Mouse (Mus musculus) erythroblast, embryonic 14.5 days (primary cell): Measurements from ENCODE around the gene Dcps.

Experiments used
- GATA1 ChIP-seq: IDR thresholded peaks from 2 replicates; pipeline ENCODE4 v1.6.1; 2012; ENCODE audit warnings: low read length, inconsistent platforms, mixed read lengths
- TAL1 ChIP-seq: IDR thresholded peaks from 3 replicates; pipeline ENCODE4 v1.6.1; 2012; ENCODE audit warnings: low read length, inconsistent platforms, mixed read lengths

DNA sequence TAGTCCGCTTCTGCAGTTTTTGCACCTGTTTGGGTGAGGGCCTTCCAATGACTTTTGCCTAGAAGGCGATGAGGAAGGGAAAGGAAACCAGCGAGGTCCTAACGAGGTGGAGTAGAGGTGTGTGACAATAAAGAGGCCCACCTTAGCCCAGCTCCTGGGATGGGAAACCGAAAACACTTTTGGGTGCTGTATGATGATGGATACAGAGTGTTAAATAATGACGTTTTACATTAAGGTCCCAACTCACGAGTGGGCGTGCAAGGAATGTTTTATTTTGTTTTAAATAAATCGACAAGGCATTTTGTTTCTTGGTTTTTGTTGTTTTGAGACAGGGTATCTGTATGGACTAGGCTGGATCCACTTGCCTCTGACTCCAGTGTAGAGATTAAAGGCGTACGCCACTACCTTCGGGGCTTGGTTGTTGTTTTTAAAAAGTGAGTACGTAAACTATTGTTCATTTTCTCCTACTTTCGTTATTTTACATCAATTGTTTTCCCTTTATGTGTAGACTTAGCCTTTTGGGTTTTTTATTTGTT, 331 bp upstream of the Dcps start:
- TF ChIP-seq GATA1: no peak
- TF ChIP-seq TAL1: no peak
